Mouse (Mus musculus): ENCODE measurements around the gene Ssr3. TPM values are rescaled to one million over a fixed set of nuclear protein-coding genes. Genes with fewer than 3 reads are reported as not detected.

Gene Ssr3
- polyA plus RNA-seq (2021), result 475 TPM

DNA sequence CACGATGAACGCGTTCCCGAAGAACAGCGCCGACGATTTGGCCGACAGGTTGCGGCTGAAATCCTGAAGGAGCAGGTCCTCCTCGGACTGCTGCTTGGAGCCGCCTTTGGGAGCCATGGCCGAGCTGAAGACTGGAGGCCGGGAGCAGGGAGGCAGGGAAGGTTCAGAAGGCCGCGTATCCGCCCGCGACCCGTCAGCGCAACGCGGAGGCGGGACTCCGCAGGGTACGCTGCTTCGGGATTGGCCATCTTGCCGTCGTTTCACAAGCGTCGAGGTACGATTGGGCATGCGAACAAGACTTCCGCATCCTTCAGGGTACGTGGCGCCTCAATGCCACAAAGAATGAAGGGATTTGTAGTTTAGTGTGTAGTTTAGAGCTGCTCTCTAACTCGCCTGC is at the start of gene Ssr3:
TSS of gene Ssr3 (minus strand) at position 203 of the 397 bp plus-strand sequence.
- in situ Hi-C loops (cut with MboI; ENCODE audit: low pct_unique_long_range_greater_than_20kb), result no loop called here
- ChIA-PET CTCF (interaction anchor here (1.1 to 1.5 kb wide), 2 partner anchors 11 to 12 kb away, joined by 3 to 5 read pairs; no protein-coding TSS in a partner anchor), POLR2A (interaction anchor here (0.6 to 2.4 kb wide), 4 partner anchors 11 to 136 kb away, joined by 3 to 5 read pairs (median 3); partner anchors contain the start of gene Tiparp)
- peak; percentile 100 for ATAC-seq
- no peak for TF ChIP-seq CTCF (IDR thresholded peaks at IDR 0.05)
- DNase-seq (ENCODE audit: low read depth, low spot score), result peak; percentile 98
- H3K27me3 ChIP-seq, result no peaks in the 10 kb centered on the region

DNA sequence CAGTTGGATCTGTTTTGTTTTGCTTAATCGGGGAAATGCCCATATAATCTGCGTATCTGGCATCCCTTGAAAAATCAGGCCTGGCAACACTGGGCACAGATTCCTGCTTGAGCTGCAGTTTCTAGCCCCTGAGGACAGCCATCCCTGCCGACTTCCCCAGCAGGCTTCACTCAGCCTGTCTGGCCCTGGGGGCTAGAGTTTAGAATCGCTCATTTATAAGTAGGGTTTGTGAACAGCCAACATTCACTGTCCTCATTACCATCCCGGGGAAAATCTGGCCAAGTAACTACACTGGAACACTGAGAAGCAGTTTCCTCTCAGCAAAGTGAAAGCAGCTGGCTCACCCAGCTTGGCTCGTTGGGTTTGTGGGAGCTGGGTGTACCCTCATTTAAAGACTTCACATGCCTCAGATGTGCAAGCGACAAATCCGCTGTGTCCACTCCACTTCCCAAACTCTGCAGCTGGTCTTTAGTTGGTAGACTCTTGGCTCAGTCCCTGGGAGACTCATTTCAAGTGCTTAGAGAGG is 49.2 kb upstream of the Ssr3 start:
- ChIA-PET POLR2A (no interaction called here), CTCF (interaction anchor here (0.6 to 2.2 kb wide), 4 partner anchors 11 to 27 kb away, joined by 3 to 8 read pairs (median 4); no protein-coding TSS in a partner anchor)
- in situ Hi-C loops (cut with MboI; ENCODE audit: low pct_unique_long_range_greater_than_20kb), result no loop called here
- peak; percentile 35 for DNase-seq (ENCODE audit: low read depth, low spot score)
- ATAC-seq, result peak; percentile 52
- no peak for TF ChIP-seq CTCF (IDR thresholded peaks at IDR 0.05)
- no peaks in the 10 kb centered on the region for H3K27me3 ChIP-seq

DNA sequence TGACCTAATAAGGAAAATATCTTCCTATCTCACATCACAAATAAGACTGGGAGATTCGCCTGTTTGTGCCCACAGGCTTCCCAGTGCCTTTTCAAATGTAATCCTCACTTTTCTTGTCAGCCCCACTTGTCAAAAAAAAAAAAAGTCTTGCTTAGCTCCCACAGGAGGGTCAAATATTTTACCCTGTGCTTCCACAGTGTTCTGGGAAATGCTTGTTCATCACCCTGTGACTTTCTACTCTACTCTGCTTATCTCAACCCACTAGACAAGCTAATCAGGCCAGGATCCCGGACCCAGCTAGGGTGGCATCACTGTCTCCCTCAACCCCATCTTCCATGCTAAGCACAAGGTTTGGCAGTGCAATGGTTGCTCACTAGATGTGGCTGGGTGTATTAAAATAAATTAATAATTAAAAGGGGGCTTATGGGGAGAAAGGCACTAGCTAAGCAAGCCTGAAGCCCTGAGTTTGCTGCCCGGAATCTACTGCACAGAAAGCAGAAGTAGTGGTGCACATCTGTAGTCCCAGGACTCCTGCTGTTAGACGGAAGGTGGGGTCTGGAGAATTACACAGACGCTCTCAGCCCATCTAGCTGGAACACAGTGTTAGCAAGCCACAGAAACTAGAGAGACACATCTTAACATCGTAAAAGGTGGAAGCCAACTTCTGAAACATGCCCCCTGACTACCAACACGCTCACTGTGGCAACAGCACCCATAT is 46.2 kb upstream of the Ssr3 start:
- POLR2A ChIA-PET, result no interaction called here

DNA sequence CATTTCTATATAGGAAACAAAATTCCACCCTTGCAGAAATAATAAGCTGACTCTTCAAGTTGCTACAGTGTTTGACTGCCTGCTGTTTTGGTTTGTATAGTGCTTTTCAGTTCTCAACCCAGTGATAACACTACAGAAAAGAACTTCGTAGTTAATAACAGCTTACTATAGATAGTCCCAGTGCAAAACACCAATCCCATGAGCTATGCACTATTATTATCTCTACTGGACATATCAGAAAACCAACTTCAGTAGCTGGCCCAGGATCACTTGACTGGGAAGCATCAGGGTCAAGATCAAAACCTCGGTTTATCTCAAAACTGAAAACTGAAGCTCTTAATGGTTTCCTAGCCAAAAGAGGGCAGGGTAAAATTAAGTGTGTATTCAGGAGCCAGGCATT is 43.4 kb upstream of the Ssr3 start:
- no peak for DNase-seq (ENCODE audit: low read depth, low spot score)
- in situ Hi-C loops (cut with MboI; ENCODE audit: low pct_unique_long_range_greater_than_20kb), result no loop called here
- no peak for TF ChIP-seq CTCF (IDR thresholded peaks at IDR 0.05)
- CTCF ChIA-PET, result interaction anchor here (0.7 to 1.7 kb wide), 3 partner anchors 14 to 56 kb away, joined by 3 to 4 read pairs (median 3); no protein-coding TSS in a partner anchor
- peaks cover 5% of the 10 kb centered on the region for H3K27me3 ChIP-seq
- POLR2A ChIA-PET, result interaction anchor here (0.5 kb wide), 1 partner anchor 438 kb away, joined by 3 read pairs; no protein-coding TSS in a partner anchor
- no peak for ATAC-seq

More for the DNA sequence above, 46.2 kb upstream of the Ssr3 start:
- no peaks in the 10 kb centered on the region for H3K27me3 ChIP-seq
- DNase-seq (ENCODE audit: low read depth, low spot score) (no peak), ATAC-seq (no peak)
- no peak for TF ChIP-seq CTCF (IDR thresholded peaks at IDR 0.05)
- in situ Hi-C loops (cut with MboI; ENCODE audit: low pct_unique_long_range_greater_than_20kb), result no loop called here
- CTCF ChIA-PET, result no interaction called here

DNA sequence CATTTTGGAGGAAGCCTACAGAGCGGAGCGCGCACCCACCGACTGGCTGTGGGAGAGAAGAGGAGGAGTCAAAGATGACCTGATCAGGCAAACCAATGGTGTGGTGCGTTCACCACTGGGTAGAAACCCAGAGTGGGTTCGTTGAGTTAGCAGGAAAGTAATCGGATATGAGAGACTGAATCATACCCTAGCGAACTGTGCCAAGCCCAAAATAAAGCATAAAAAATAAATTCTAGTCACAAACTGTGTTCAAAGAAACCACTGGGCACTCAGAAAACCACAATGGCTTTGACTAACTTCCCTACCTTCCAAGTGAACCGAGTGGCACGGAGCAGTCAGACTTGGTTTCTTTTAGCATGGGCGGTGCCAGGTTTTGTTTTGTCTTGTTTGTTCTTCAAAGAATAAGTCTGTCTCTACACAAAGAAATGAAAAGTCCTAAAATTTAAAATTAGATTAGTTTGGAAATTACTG is 42.7 kb upstream of the Ssr3 start:
- DNase-seq (ENCODE audit: low read depth, low spot score), result peak; percentile 49
- TF ChIP-seq CTCF (IDR thresholded peaks at IDR 0.05), result no peak
- ATAC-seq, result no peak
- in situ Hi-C loops (cut with MboI; ENCODE audit: low pct_unique_long_range_greater_than_20kb), result no loop called here
- H3K27me3 ChIP-seq, result peaks cover 5% of the 10 kb centered on the region
- CTCF ChIA-PET, result interaction anchor here (0.9 kb wide), 1 partner anchor 223 kb away, joined by 3 read pairs; no protein-coding TSS in a partner anchor
- POLR2A ChIA-PET, result interaction anchor here (0.5 kb wide), 1 partner anchor 439 kb away, joined by 3 read pairs; no protein-coding TSS in a partner anchor

DNA sequence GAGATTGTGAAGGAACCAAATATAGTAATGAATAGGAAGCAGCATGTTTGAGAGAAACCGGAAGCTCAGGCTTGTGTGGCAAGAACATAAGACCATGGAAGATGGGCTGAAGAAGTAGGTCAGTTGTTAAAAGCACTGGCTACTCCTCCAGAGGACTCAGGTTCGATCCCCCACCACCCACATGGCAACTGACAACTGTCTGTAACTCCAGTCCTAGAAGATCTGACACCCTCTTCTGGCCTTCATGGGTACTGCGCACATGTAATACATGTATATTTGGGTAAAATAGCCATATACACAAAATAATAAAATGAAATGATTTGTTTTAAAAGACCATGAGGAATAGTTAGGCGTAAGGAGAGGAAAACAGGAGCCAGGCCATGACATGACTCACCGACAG is 39.8 kb upstream of the Ssr3 start:
- in situ Hi-C loops (cut with MboI; ENCODE audit: low pct_unique_long_range_greater_than_20kb), result no loop called here
- peaks cover 8% of the 10 kb centered on the region for H3K27me3 ChIP-seq
- CTCF ChIA-PET, result interaction anchor here (0.9 to 2.8 kb wide), 4 partner anchors 9 to 17 kb away, joined by 3 to 8 read pairs (median 3); no protein-coding TSS in a partner anchor
- DNase-seq (ENCODE audit: low read depth, low spot score) (no peak), ATAC-seq (no peak)
- peak; percentile 41 for TF ChIP-seq CTCF (IDR thresholded peaks at IDR 0.05)
- POLR2A ChIA-PET, result no interaction called here

DNA sequence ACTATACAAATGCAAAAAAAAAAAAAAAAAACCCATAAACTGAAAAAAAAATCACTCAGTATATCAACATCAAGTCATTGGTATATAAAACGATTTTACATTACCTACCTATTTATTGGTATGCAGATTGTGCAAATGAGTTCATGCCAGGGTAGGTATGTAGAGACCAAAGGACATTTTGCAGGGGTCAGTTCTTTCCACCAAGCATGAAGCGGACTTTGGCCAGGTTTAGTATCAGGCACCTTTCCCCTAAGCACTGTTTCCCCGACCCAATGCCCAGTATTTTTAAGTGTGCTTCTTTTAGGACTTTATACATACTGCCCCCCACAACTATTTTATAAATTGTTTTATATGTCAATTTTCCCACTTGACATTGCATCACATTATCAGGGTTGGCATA is 27.3 kb upstream of the Ssr3 start:
- in situ Hi-C loops (cut with MboI; ENCODE audit: low pct_unique_long_range_greater_than_20kb), result no loop called here
- no peak for TF ChIP-seq CTCF (IDR thresholded peaks at IDR 0.05)
- POLR2A ChIA-PET, result interaction anchor here (0.7 kb wide), 1 partner anchor 317 kb away, joined by 3 read pairs; no protein-coding TSS in a partner anchor
- ATAC-seq (no peak), DNase-seq (ENCODE audit: low read depth, low spot score) (no peak)
- CTCF ChIA-PET, result interaction anchor here (1.4 kb wide), 1 partner anchor 12 kb away, joined by 3 read pairs; no protein-coding TSS in a partner anchor
- no peaks in the 10 kb centered on the region for H3K27me3 ChIP-seq

DNA sequence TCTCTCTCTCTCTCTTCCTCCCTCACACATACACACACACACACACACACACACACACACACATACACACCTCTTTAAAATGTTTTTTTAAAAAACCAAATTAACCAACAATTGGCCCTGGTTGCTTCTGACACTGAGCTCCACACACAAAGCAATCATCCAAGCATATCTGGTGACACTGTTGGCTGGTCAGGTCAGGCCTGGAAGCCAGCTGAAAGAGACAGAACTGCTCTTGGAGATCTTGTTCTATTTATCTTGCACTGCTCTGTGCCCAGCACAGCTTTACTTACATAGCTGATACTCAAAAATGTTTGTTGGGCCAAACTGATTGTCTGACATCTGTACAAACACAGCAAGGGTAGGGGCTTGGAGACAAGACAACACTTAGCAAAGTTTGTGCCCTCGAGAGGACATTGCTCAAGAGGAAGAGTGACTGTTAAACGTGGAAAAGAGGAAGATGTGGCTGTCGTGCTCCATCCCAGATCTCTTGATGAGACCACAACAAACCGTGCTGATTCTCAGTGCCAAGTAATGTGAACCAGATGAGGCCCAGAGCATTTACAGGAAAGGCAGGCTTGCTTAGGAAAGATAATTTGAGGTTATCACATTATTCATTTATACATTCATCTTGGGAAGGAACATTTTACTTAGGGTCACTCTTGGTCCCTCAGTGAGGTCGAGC is 25.6 kb upstream of the Ssr3 start:
- ChIA-PET POLR2A (interaction anchor here (0.7 kb wide), 1 partner anchor 26 kb away, joined by 3 read pairs; the partner anchor contains the start of gene Ssr3), CTCF (interaction anchor here (0.7 to 2.1 kb wide), 7 partner anchors 11 to 29 kb away, joined by 3 to 7 read pairs (median 3); no protein-coding TSS in a partner anchor)
- in situ Hi-C loops (cut with MboI; ENCODE audit: low pct_unique_long_range_greater_than_20kb), result no loop called here
- TF ChIP-seq CTCF (IDR thresholded peaks at IDR 0.05), result no peak
- no peak for ATAC-seq
- no peak for DNase-seq (ENCODE audit: low read depth, low spot score)
- H3K27me3 ChIP-seq, result peaks cover 6% of the 10 kb centered on the region

DNA sequence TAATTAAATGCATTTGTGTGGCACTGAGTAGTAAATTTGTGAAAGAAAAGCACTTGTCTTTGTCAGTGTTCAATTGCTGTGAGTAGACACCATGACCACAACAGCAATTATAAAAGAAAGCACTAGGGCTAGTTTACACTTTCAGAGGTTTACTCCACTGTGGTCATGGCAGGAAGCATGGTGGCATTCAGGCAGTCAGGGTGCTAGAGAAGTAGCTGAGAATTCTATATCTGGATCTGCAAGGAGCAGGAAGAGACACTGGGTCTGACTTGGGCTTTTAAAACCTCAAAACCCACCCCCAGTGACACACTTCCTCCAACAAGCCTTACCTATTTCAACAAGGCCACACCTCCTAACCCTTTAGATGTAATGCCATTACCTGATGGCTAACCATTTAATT is 24.1 kb upstream of the Ssr3 start:
- in situ Hi-C loops (cut with MboI; ENCODE audit: low pct_unique_long_range_greater_than_20kb), result no loop called here
- CTCF ChIA-PET, result interaction anchor here (0.8 to 1.7 kb wide), 4 partner anchors 10 to 18 kb away, joined by 3 to 7 read pairs (median 4); no protein-coding TSS in a partner anchor
- POLR2A ChIA-PET, result no interaction called here
- no peak for TF ChIP-seq CTCF (IDR thresholded peaks at IDR 0.05)
- H3K27me3 ChIP-seq, result peaks cover 6% of the 10 kb centered on the region
- no peak for ATAC-seq
- DNase-seq (ENCODE audit: low read depth, low spot score), result no peak

DNA sequence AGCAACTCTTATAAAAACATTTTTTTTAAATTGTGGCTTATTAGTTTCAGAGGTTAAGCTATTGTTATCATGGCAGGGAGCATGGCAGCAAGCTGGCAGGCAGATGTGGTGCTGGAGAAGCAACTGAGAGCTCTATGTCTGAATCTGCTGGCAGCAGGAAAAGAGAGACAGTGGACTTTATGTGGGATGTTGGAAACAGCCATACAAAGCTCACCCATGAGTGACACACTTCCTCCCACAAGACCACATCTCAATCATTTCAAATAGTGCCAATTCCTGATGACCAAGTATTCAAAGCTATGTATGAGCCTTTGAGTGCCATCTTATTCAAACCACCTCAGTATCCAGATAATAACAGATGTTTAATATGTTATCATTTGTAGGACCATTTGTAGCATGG is 15.5 kb upstream of the Ssr3 start:
- no peak for TF ChIP-seq CTCF (IDR thresholded peaks at IDR 0.05)
- DNase-seq (ENCODE audit: low read depth, low spot score) (no peak), ATAC-seq (no peak)
- in situ Hi-C loops (cut with MboI; ENCODE audit: low pct_unique_long_range_greater_than_20kb), result no loop called here
- CTCF ChIA-PET, result interaction anchor here (0.8 to 2.2 kb wide), 5 partner anchors 8 to 55 kb away, joined by 3 to 7 read pairs (median 4); no protein-coding TSS in a partner anchor
- POLR2A ChIA-PET, result interaction anchor here (1.2 to 1.3 kb wide), 2 partner anchors 16 to 26 kb away, joined by 3 read pairs; partner anchors contain the start of gene Ssr3
- H3K27me3 ChIP-seq, result peaks cover 9% of the 10 kb centered on the region

Measured in Patski (cell line).